Mouse (Mus musculus) forebrain, postnatal 0 days (tissue): ENCODE results near the gene Dnah10. TPM values are rescaled to one million over a fixed set of nuclear protein-coding genes. Genes with fewer than 3 reads are reported as not detected.

Experiments
- ATAC-seq: fragments of 200-750 bp; cut with Nextera tagmentation; 2 replicates; pipeline ENCODE4 v1.8.0; 2017; ENCODE audit warnings: mild to moderate bottlenecking, moderate library complexity
- DNase-seq: peaks from one replicate; pipeline ENCODE4 v3.0.0-alpha.2; 2015
- H3K27ac ChIP-seq: fragments of 300-500 bp; sonication (generic); 2 replicates; pipeline ENCODE4 v1.5.1; 2014; ENCODE audit warnings: low read depth, mild to moderate bottlenecking, antibody characterized with exemption, low read length, moderate library complexity, mixed read lengths
- H3K27me3 ChIP-seq: fragments of 300-500 bp; sonication (generic); 2 replicates; pipeline ENCODE4 v1.6.1; 2014; ENCODE audit warnings: mild to moderate bottlenecking, low read length, mixed read lengths; ENCODE audit not compliant: insufficient read depth
- H3K36me3 ChIP-seq: fragments of 300-500 bp; sonication (generic); 2 replicates; pipeline ENCODE4 v1.6.1; 2014; ENCODE audit warnings: mild to moderate bottlenecking, moderate library complexity; ENCODE audit not compliant: insufficient read depth
- H3K4me1 ChIP-seq: fragments of 300-500 bp; sonication (generic); 2 replicates; pipeline ENCODE4 v1.6.1; 2014; ENCODE audit warnings: antibody characterized with exemption; ENCODE audit not compliant: insufficient read depth
- H3K4me2 ChIP-seq: fragments of 300-500 bp; sonication (generic); 2 replicates; pipeline ENCODE4 v1.6.1; 2014; ENCODE audit warnings: low read depth, mild to moderate bottlenecking, moderate library complexity
- H3K4me3 ChIP-seq: fragments of 300-500 bp; sonication (generic); 2 replicates; pipeline ENCODE4 v1.5.1; 2014; ENCODE audit warnings: low read depth, low read length, mixed read lengths
- H3K9ac ChIP-seq: fragments of 300-500 bp; sonication (generic); 2 replicates; pipeline ENCODE4 v1.6.1; 2014; ENCODE audit warnings: mild to moderate bottlenecking
- H3K9me3 ChIP-seq: fragments of 300-500 bp; sonication (generic); 2 replicates; pipeline ENCODE4 v1.6.1; 2016; ENCODE audit warnings: low read length
- CTCF ChIP-seq: sonication (generic); IDR thresholded peaks from 2 replicates; pipeline ENCODE4 v1.5.1; 2016; ENCODE audit warnings: antibody characterized with exemption, control low read depth, low read depth
- WGBS: fragments of 180-500 bp; shearing (Covaris S2); extraction: QIAGEN DNeasy Blood & Tissue Kit; methylation state at CpG from one replicate; pipeline ENCODE4 v1.1.7; 2014; 5-methylcytosine and 5-hydroxymethylcytosine counted together
- polyA plus RNA-seq: library from polyadenylated mRNA; unstranded; fragments of >200 nt; fragmentation: Nextera tagmentation; extraction: Ambion mirVana; gene quantifications from 2 replicates; pipeline ENCODE4 v1.2.1, GENCODE M21; 2015
- total RNA-seq: library from RNA; depleted of rRNA; stranded (reverse); fragments of >200 nt; gene quantifications from 2 replicates; pipeline ENCODE4 v1.2.3, GENCODE M21; 2014

Dnah10 gene
- total and polyA plus RNA-seq, 2 experiments from 2014 or later: 0.30 to 1.0 TPM

GRCm38 (mm10) chr5:124733961-124734360 is 9.1 kb downstream of the Dnah10 start:
- no peaks in the 10 kb centered on the region for H3K27me3 ChIP-seq
- H3K4me1 ChIP-seq: no peaks in the 10 kb centered on the region
- no peak for TF ChIP-seq CTCF
- DNase-seq (no peak), ATAC-seq (no peak)
- no peaks in the 10 kb centered on the region for H3K36me3 ChIP-seq
- H3K9ac ChIP-seq: no peak overlapping the region
- H3K9me3 ChIP-seq: no peaks in the 10 kb centered on the region
- H3K27ac ChIP-seq: no peak overlapping the region
- no peak overlapping the region for H3K4me2 ChIP-seq
- 89% methylated on average over 12 of the region's 12 CpGs for WGBS
- H3K4me3 ChIP-seq: no peak overlapping the region

GRCm38 (mm10) chr5:124741898-124742599 is 17.2 kb downstream of the Dnah10 start:
- Histone ChIP-seq H3K4me2 (no peak overlapping the region), H3K9me3 (0 out of 2 replicates have a peak, but pooled peaks cover 3% of the 10 kb centered on the region), H3K4me1 (no peaks in the 10 kb centered on the region), H3K9ac (no peak overlapping the region), H3K4me3 (no peak overlapping the region), H3K36me3 (no peaks in the 10 kb centered on the region), H3K27me3 (no peaks in the 10 kb centered on the region), H3K27ac (no peak overlapping the region)
- ATAC-seq (no peak), DNase-seq (no peak)
- 97% methylated on average over 21 of the region's 21 CpGs for whole genome bisulfite sequencing
- no peak for TF ChIP-seq CTCF

- Histone ChIP-seq H3K9ac (no peak overlapping the region), H3K27me3 (no peaks in the 10 kb centered on the region), H3K4me2 (no peak overlapping the region), H3K4me3 (no peak overlapping the region), H3K4me1 (no peaks in the 10 kb centered on the region), H3K27ac (no peak overlapping the region), H3K36me3 (no peaks in the 10 kb centered on the region), H3K9me3 (0 out of 2 replicates have a peak, but pooled peaks cover 3% of the 10 kb centered on the region)
- WGBS: 88% methylated on average over 3 of the region's 3 CpGs
- DNase-seq (no peak), ATAC-seq (no peak)
- TF ChIP-seq CTCF: no peak
These were observed 19.0 kb downstream of the Dnah10 start for GRCm38 (mm10) chr5:124743841-124744240.

- no peaks in the 10 kb centered on the region for H3K4me1 ChIP-seq
- no peaks in the 10 kb centered on the region for H3K9me3 ChIP-seq
- no peak overlapping the region for H3K9ac ChIP-seq
- H3K27ac ChIP-seq: no peak overlapping the region
- no peaks in the 10 kb centered on the region for H3K27me3 ChIP-seq
- DNase-seq: no peak
- no peaks in the 10 kb centered on the region for H3K36me3 ChIP-seq
- no peak for TF ChIP-seq CTCF
- no peak overlapping the region for H3K4me2 ChIP-seq
- H3K4me3 ChIP-seq: no peak overlapping the region
- WGBS: 91% methylated on average over 15 of the region's 15 CpGs
- ATAC-seq: no peak
These were observed 21.3 kb downstream of the Dnah10 start for GRCm38 (mm10) chr5:124746220-124746619.

- no peaks in the 10 kb centered on the region for H3K36me3 ChIP-seq
- no peaks in the 10 kb centered on the region for H3K9me3 ChIP-seq
- 86% methylated on average over 18 of the region's 18 CpGs for WGBS
- no peak overlapping the region for H3K27ac ChIP-seq
- DNase-seq: no peak
- no peak for TF ChIP-seq CTCF
- no peak overlapping the region for H3K4me2 ChIP-seq
- H3K4me3 ChIP-seq: no peak overlapping the region
- H3K27me3 ChIP-seq: no peaks in the 10 kb centered on the region
- no peak overlapping the region for H3K9ac ChIP-seq
- no peaks in the 10 kb centered on the region for H3K4me1 ChIP-seq
- ATAC-seq: no peak
These were observed 23.4 kb downstream of the Dnah10 start for GRCm38 (mm10) chr5:124748296-124748695.

GRCm38 (mm10) chr5:124751656-124752055 is 26.8 kb downstream of the Dnah10 start:
- ATAC-seq: no peak
- no peak overlapping the region for H3K4me2 ChIP-seq
- H3K4me1 ChIP-seq: no peaks in the 10 kb centered on the region
- H3K27ac ChIP-seq: no peak overlapping the region
- no peaks in the 10 kb centered on the region for H3K9me3 ChIP-seq
- H3K27me3 ChIP-seq: no peaks in the 10 kb centered on the region
- no peak for TF ChIP-seq CTCF
- H3K36me3 ChIP-seq: no peaks in the 10 kb centered on the region
- 60% methylated on average over 9 of the region's 9 CpGs for WGBS
- no peak overlapping the region for H3K9ac ChIP-seq
- DNase-seq: no peak
- no peak overlapping the region for H3K4me3 ChIP-seq

- no peak overlapping the region for H3K27ac ChIP-seq
- DNase-seq (no peak), ATAC-seq (no peak)
- no peaks in the 10 kb centered on the region for H3K36me3 ChIP-seq
- H3K4me3 ChIP-seq: no peak overlapping the region
- WGBS: 68% methylated on average over 18 of the region's 18 CpGs
- H3K9ac ChIP-seq: no peak overlapping the region
- 0 out of 2 replicates have a peak, but pooled peaks have one; percentile 6 for TF ChIP-seq CTCF
- no peaks in the 10 kb centered on the region for H3K27me3 ChIP-seq
- H3K9me3 ChIP-seq: no peaks in the 10 kb centered on the region
- H3K4me2 ChIP-seq: no peak overlapping the region
- no peaks in the 10 kb centered on the region for H3K4me1 ChIP-seq
These were observed 36.1 kb downstream of the Dnah10 start for GRCm38 (mm10) chr5:124761011-124761410.
